Comparison of ENCODE assay signal across 8 mouse cellular contexts in genomic region chr3:24071169-24071797, GRCm38 (mm10).
A peak's percentile ranks its signal among the peaks of the same experiment; 100 is the strongest.
DNase-seq lines count a peak whose midpoint lies in the region; ATAC-seq and TF ChIP-seq lines count a peak whose summit lies in the region.

No protein-coding gene starts in this region.

- TF ChIP-seq CTCF in thymus, adult 2 months (IDR thresholded peaks at IDR 0.05; ENCODE audit: borderline replicate concordance, control insufficient read depth, extremely low read depth, insufficient read depth, low read length, poor library complexity), result no peak

- no peaks in the 10 kb centered on the region for H3K36me3 ChIP-seq in hindbrain, embryonic 14.5 days (replicated peaks; ENCODE audit: control insufficient read depth, insufficient read depth)
- H3K36me3 ChIP-seq in neural tube, embryonic 14.5 days (ENCODE audit: control insufficient read depth, insufficient read depth, low read length), result no peaks in the 10 kb centered on the region
- H3K36me3 ChIP-seq in thymus, adult 2 months (ENCODE audit: control insufficient read depth, insufficient read depth, low read length), result no peaks in the 10 kb centered on the region

- H3K27me3 ChIP-seq in hindbrain, embryonic 14.5 days (ENCODE audit: control insufficient read depth, insufficient read depth, low read length), result no peaks in the 10 kb centered on the region
- H3K27me3 ChIP-seq in neural tube, embryonic 14.5 days (ENCODE audit: control insufficient read depth, insufficient read depth, low read length), result no peaks in the 10 kb centered on the region
- H3K27me3 ChIP-seq in thymus, adult 2 months (ENCODE audit: control insufficient read depth, insufficient read depth, low read length), result no peaks in the 10 kb centered on the region

- no peaks in the 10 kb centered on the region for H3K4me1 ChIP-seq in hindbrain, embryonic 14.5 days (replicated peaks; ENCODE audit: control insufficient read depth, insufficient read depth, low read length)
- no peaks in the 10 kb centered on the region for H3K4me1 ChIP-seq in neural tube, embryonic 14.5 days (ENCODE audit: control insufficient read depth, insufficient read depth, low read length)
- no peaks in the 10 kb centered on the region for H3K4me1 ChIP-seq in thymus, adult 2 months (replicated peaks; ENCODE audit: control insufficient read depth, insufficient read depth, low read length)

- no peak overlapping the region for H3K9ac ChIP-seq in hindbrain, embryonic 14.5 days
- H3K9ac ChIP-seq in neural tube, embryonic 14.5 days (replicated peaks; ENCODE audit: low read depth, low read length), result no peak overlapping the region

- H3K9me3 ChIP-seq in hindbrain, embryonic 14.5 days (ENCODE audit: control insufficient read depth, low read length), result no peaks in the 10 kb centered on the region
- H3K9me3 ChIP-seq in neural tube, embryonic 14.5 days (ENCODE audit: control insufficient read depth, low read length), result no peaks in the 10 kb centered on the region

- no peak for TF ChIP-seq POLR2A in thymus, adult 2 months (IDR thresholded peaks at IDR 0.05; ENCODE audit: control insufficient read depth, extremely low read depth, insufficient read depth, low read length, poor library complexity)

- DNase-seq in gastrocnemius, adult 18-20 months (ENCODE audit: low spot score), result peak; percentile 1
- DNase-seq in gastrocnemius, postnatal 36 days, result no peak
- DNase-seq in right cerebral cortex, postnatal 14 days, result peak; percentile 6
- no peak for DNase-seq in right cerebral cortex, postnatal 36 days (ENCODE audit: low spot score in 2 of 2)
- peak; percentile 61 for DNase-seq in hindbrain, embryonic 14.5 days (ENCODE audit: low spot score)
- DNase-seq in cerebellum, adult 11-12 months, result no peak
- DNase-seq in thymus, adult 2 months, result no peak

- intact Hi-C loops in gastrocnemius, postnatal 36 days (cut with DNase I), result no loop called here

- ATAC-seq in hindbrain, embryonic 14.5 days (ENCODE audit: low FRiP score), result peak; percentile 62; the same call in 1 of the 2 replicates
- peak; percentile 44; the same call in 1 of the 2 replicates for ATAC-seq in neural tube, embryonic 14.5 days (ENCODE audit: low read depth)

- H3K4me2 ChIP-seq in hindbrain, embryonic 14.5 days (replicated peaks), result no peak overlapping the region
- H3K4me2 ChIP-seq in neural tube, embryonic 14.5 days (ENCODE audit: low read depth, low read length), result no peak overlapping the region

- H3K27ac ChIP-seq in hindbrain, embryonic 14.5 days, result no peak overlapping the region
- no peak overlapping the region for H3K27ac ChIP-seq in neural tube, embryonic 14.5 days (ENCODE audit: low read depth, low read length)
- no peak overlapping the region for H3K27ac ChIP-seq in thymus, adult 2 months (ENCODE audit: control insufficient read depth, insufficient read depth, low read length)

- 69% methylated on average over 3 of the region's 3 CpGs for WGBS in hindbrain, embryonic 14.5 days
- 76% methylated on average over 3 of the region's 3 CpGs for whole genome bisulfite sequencing in neural tube, embryonic 14.5 days
- 88% methylated on average over 3 of the region's 3 CpGs for whole genome bisulfite sequencing in thymus, adult 2 months

- H3K4me3 ChIP-seq in hindbrain, embryonic 14.5 days (replicated peaks; ENCODE audit: low read length), result no peak overlapping the region
- no peak overlapping the region for H3K4me3 ChIP-seq in neural tube, embryonic 14.5 days (ENCODE audit: low read depth, low read length)
- no peak overlapping the region for H3K4me3 ChIP-seq in thymus, adult 2 months (ENCODE audit: control insufficient read depth, insufficient read depth, low read length)

Comparison
In these comparisons a context has a peak if more than half of its experiments do, and no peak if none do; other contexts are left out.
1. DNase-seq: peak in gastrocnemius, adult 18-20 months (single experiment), right cerebral cortex, postnatal 14 days (single experiment) and hindbrain, embryonic 14.5 days (single experiment); none in gastrocnemius, postnatal 36 days (0 of 2), right cerebral cortex, postnatal 36 days (0 of 2), cerebellum, adult 11-12 months (single experiment) and thymus, adult 2 months (single experiment).